Comparison of ENCODE assay signal across 9 mouse cellular contexts in the genomic region with DNA sequence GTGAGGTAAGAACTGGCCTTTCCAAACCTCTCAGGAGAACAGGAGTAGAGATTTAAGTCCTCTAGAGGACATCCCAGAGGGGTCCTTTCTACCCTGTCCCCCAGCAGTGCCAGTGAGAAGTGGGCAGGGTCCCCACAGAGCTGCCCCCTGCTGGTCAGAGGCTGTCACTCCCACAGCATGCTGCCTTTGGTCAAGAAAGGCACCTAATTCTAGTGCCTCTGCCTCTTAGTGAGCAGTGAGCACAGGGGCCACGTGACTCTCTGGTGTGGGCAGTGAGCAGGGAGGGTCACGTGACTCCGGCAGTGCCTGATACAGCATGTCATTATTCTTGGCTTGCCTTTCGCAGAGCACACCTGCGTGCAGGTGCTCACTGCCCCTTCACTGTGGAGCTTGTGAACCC.
DNase-seq lines count a peak whose midpoint lies in the region; ATAC-seq lines count a peak whose summit lies in the region.
"Had no signal": no experiment of that assay in that cellular context is flagged by ENCODE, and none has a peak within 500 bp of the region (broad histone marks: within the 10 kb centered on the region; RNA-seq: fewer than 3 reads in every experiment).

No protein-coding gene starts in this region.

- no peaks in the 10 kb centered on the region for H3K27me3 ChIP-seq in splenic B cell, adult 2 months (ENCODE audit: control insufficient read depth, insufficient read depth, low read length, poor library complexity, severe bottlenecking)
- H3K27me3 ChIP-seq in forebrain, embryonic 16.5 days (replicated peaks; ENCODE audit: control insufficient read depth, insufficient read depth, low read length): no peaks in the 10 kb centered on the region
- H3K27me3 ChIP-seq in hindbrain, embryonic 13.5 days: peaks cover 12% of the 10 kb centered on the region; the same call in 1 of the 2 replicates

- no peak overlapping the region for H3K9ac ChIP-seq in forebrain, embryonic 16.5 days (replicated peaks; ENCODE audit: low read depth, low read length)
- H3K9ac ChIP-seq in hindbrain, embryonic 13.5 days: no peak overlapping the region
- H3K9ac ChIP-seq: heart, embryonic 13.5 days had no signal

- intact Hi-C loops in gastrocnemius, postnatal 36 days (cut with DNase I): loop anchor here (1.0 to 2.0 kb wide), 2 partner anchors 41 to 189 kb away; no protein-coding TSS in a partner anchor

- ATAC-seq in common myeloid progenitor, adult 5-6 weeks (replicated peaks; ENCODE audit: low read depth, poor library complexity, severe bottlenecking): 0 out of 2 replicates have a peak, but pooled peaks have one; percentile 11
- no peak for ATAC-seq in forebrain, embryonic 16.5 days
- no peak for ATAC-seq in hindbrain, embryonic 13.5 days (ENCODE audit: low FRiP score)

- no peak overlapping the region for H3K27ac ChIP-seq in forebrain, embryonic 16.5 days (ENCODE audit: low read length)
- no peak overlapping the region for H3K27ac ChIP-seq in hindbrain, embryonic 13.5 days
- H3K27ac ChIP-seq: heart, embryonic 13.5 days had no signal

- peaks cover 8% of the 10 kb centered on the region for H3K4me1 ChIP-seq in forebrain, embryonic 16.5 days (replicated peaks; ENCODE audit: control insufficient read depth, insufficient read depth, low read length)
- peaks cover 21% of the 10 kb centered on the region for H3K4me1 ChIP-seq in hindbrain, embryonic 13.5 days (replicated peaks)

- 44% methylated on average over 5 of the region's 5 CpGs for WGBS in forebrain, embryonic 16.5 days
- 48% methylated on average over 5 of the region's 5 CpGs for WGBS in hindbrain, embryonic 13.5 days

- no peak overlapping the region for H3K4me3 ChIP-seq in forebrain, embryonic 16.5 days (replicated peaks; ENCODE audit: low read length)
- no peak overlapping the region for H3K4me3 ChIP-seq in hindbrain, embryonic 13.5 days
- H3K4me3 ChIP-seq: heart, embryonic 13.5 days had no signal

- H3K9me3 ChIP-seq in forebrain, embryonic 16.5 days (ENCODE audit: control insufficient read depth, low read length): no peaks in the 10 kb centered on the region
- no peaks in the 10 kb centered on the region for H3K9me3 ChIP-seq in hindbrain, embryonic 13.5 days
- H3K9me3 ChIP-seq: heart, embryonic 13.5 days had no signal

- no peaks in the 10 kb centered on the region for H3K36me3 ChIP-seq in splenic B cell, adult 2 months (ENCODE audit: control insufficient read depth, insufficient read depth, low read length, poor library complexity, severe bottlenecking)
- H3K36me3 ChIP-seq in forebrain, embryonic 16.5 days (ENCODE audit: control insufficient read depth, insufficient read depth): no peaks in the 10 kb centered on the region
- no peaks in the 10 kb centered on the region for H3K36me3 ChIP-seq in hindbrain, embryonic 13.5 days
- H3K36me3 ChIP-seq: heart, embryonic 13.5 days had no signal

- DNase-seq in gastrocnemius, postnatal 10 days: peak; percentile 23
- DNase-seq in gastrocnemius, postnatal 36 days: no peak
- peak; percentile 41 for DNase-seq in 416B (ENCODE audit: low read depth)
- peak; percentile 68 to 79 for DNase-seq in kidney, postnatal 25 days
- DNase-seq in splenic B cell, adult 2 months (ENCODE audit: low read depth, low spot score): peak; percentile 12

- H3K4me2 ChIP-seq in forebrain, embryonic 16.5 days (ENCODE audit: low read length): no peak overlapping the region
- no peak overlapping the region for H3K4me2 ChIP-seq in hindbrain, embryonic 13.5 days
- H3K4me2 ChIP-seq: heart, embryonic 13.5 days had no signal

Comparison
In these comparisons a context has a peak if more than half of its experiments do, and no peak if none do; other contexts are left out.
1. DNase-seq: peak in gastrocnemius, postnatal 10 days (single experiment), 416B (single experiment), kidney, postnatal 25 days (2 of 2) and splenic B cell, adult 2 months (single experiment); none in gastrocnemius, postnatal 36 days (0 of 2).